11 mouse cellular contexts compared by ENCODE assay signal in genomic region chr19:7070775-7071174, GRCm38 (mm10). TPM values are rescaled to one million over a fixed set of nuclear protein-coding genes. Genes with fewer than 3 reads are reported as not detected.
DNase-seq lines count a peak whose midpoint lies in the region; ATAC-seq lines count a peak whose summit lies in the region.
"Had no signal": no experiment of that assay in that cellular context is flagged by ENCODE, and none has a peak within 500 bp of the region (broad histone marks: within the 10 kb centered on the region; RNA-seq: fewer than 3 reads in every experiment).

No protein-coding gene starts in this region.

- peak overlapping the region; percentile 23; the same call in 1 of the 2 replicates for H3K4me3 ChIP-seq in heart, embryonic 15.5 days
- no peak overlapping the region for H3K4me3 ChIP-seq in embryonic facial prominence, embryonic 12.5 days
- H3K4me3 ChIP-seq in hindbrain, embryonic 11.5 days (ENCODE audit: low read depth, low read length), result no peak overlapping the region
- H3K4me3 ChIP-seq in midbrain, embryonic 14.5 days (replicated peaks; ENCODE audit: low read depth, low read length), result no peak overlapping the region

- H3K36me3 ChIP-seq in heart, embryonic 15.5 days, result no peaks in the 10 kb centered on the region
- H3K36me3 ChIP-seq in embryonic facial prominence, embryonic 12.5 days, result no peaks in the 10 kb centered on the region
- H3K36me3 ChIP-seq in hindbrain, embryonic 11.5 days (ENCODE audit: control insufficient read depth, insufficient read depth, low read length), result no peaks in the 10 kb centered on the region
- H3K36me3 ChIP-seq in midbrain, embryonic 14.5 days (ENCODE audit: control insufficient read depth, insufficient read depth, low read length), result no peaks in the 10 kb centered on the region

- H3K27me3 ChIP-seq in heart, embryonic 15.5 days, result peaks cover 7% of the 10 kb centered on the region
- 0 out of 2 replicates have a peak, but pooled peaks cover 13% of the 10 kb centered on the region for H3K27me3 ChIP-seq in embryonic facial prominence, embryonic 12.5 days
- peaks cover 12% of the 10 kb centered on the region for H3K27me3 ChIP-seq in hindbrain, embryonic 11.5 days (ENCODE audit: control insufficient read depth, insufficient read depth, low read length)
- H3K27me3 ChIP-seq in midbrain, embryonic 14.5 days (ENCODE audit: control insufficient read depth, insufficient read depth, low read length), result 0 out of 2 replicates have a peak, but pooled peaks cover 4% of the 10 kb centered on the region

- WGBS in heart, embryonic 15.5 days, result 37% methylated on average over 4 of the region's 4 CpGs
- WGBS in embryonic facial prominence, embryonic 12.5 days, result 5% methylated on average over 4 of the region's 4 CpGs
- 15% methylated on average over 4 of the region's 4 CpGs for WGBS in hindbrain, embryonic 11.5 days
- WGBS in midbrain, embryonic 14.5 days, result 5% methylated on average over 4 of the region's 4 CpGs

- H3K27ac ChIP-seq in heart, embryonic 15.5 days, result no peak overlapping the region
- H3K27ac ChIP-seq in embryonic facial prominence, embryonic 12.5 days, result peak overlapping the region; percentile 47; the same call in 1 of the 2 replicates
- H3K27ac ChIP-seq in hindbrain, embryonic 11.5 days (ENCODE audit: low read depth, low read length), result peak overlapping the region; percentile 62; the same call in 1 of the 2 replicates
- 0 out of 2 replicates have a peak overlapping the region, but pooled peaks have one; percentile 52 for H3K27ac ChIP-seq in midbrain, embryonic 14.5 days (replicated peaks; ENCODE audit: low read depth, low read length)

- no peak for ATAC-seq in heart, embryonic 15.5 days (replicated peaks; ENCODE audit: insufficient number of reproducible peaks, insufficient read depth, low FRiP score, low read depth)
- ATAC-seq in embryonic facial prominence, embryonic 12.5 days (ENCODE audit: insufficient number of reproducible peaks, insufficient read depth, low FRiP score, low TSS enrichment), result no peak
- no peak for ATAC-seq in hindbrain, embryonic 11.5 days (ENCODE audit: low FRiP score)
- no peak for ATAC-seq in midbrain, embryonic 14.5 days (ENCODE audit: low FRiP score, low TSS enrichment)
- no peak for ATAC-seq in erythroid progenitor cell, adult 5-6 weeks (replicated peaks; ENCODE audit: low FRiP score, poor library complexity, severe bottlenecking)

- peak overlapping the region; percentile 50 for H3K4me2 ChIP-seq in heart, embryonic 15.5 days
- H3K4me2 ChIP-seq in embryonic facial prominence, embryonic 12.5 days (replicated peaks), result peak overlapping the region; percentile 38
- H3K4me2 ChIP-seq in hindbrain, embryonic 11.5 days (replicated peaks; ENCODE audit: low read depth, low read length), result peak overlapping the region; percentile 20; the same call in 1 of the 2 replicates
- H3K4me2 ChIP-seq in midbrain, embryonic 14.5 days (ENCODE audit: low read length), result peak overlapping the region; percentile 41

- DNase-seq in heart, adult 9 months (ENCODE audit: low spot score in 2 of 2), result no peak
- DNase-seq in hindbrain, embryonic 11.5 days (ENCODE audit: low spot score), result peak; percentile 37
- no peak for DNase-seq in midbrain, embryonic 14.5 days
- no peak for DNase-seq in liver
- no peak for DNase-seq in urinary bladder, adult 18-20 months (ENCODE audit: low spot score in 2 of 2)
- DNase-seq: cerebellum, postnatal 36 days; kidney, postnatal 36 days; thymus, postnatal 14 days had no signal

- peaks cover 46% of the 10 kb centered on the region for H3K4me1 ChIP-seq in heart, embryonic 15.5 days (replicated peaks)
- peaks cover 45% of the 10 kb centered on the region for H3K4me1 ChIP-seq in embryonic facial prominence, embryonic 12.5 days
- H3K4me1 ChIP-seq in hindbrain, embryonic 11.5 days (replicated peaks; ENCODE audit: control insufficient read depth, insufficient read depth, low read length), result peaks cover 44% of the 10 kb centered on the region
- H3K4me1 ChIP-seq in midbrain, embryonic 14.5 days (ENCODE audit: control insufficient read depth, insufficient read depth, low read length), result peaks cover 71% of the 10 kb centered on the region

- no peak overlapping the region for H3K9ac ChIP-seq in heart, embryonic 15.5 days
- no peak overlapping the region for H3K9ac ChIP-seq in embryonic facial prominence, embryonic 12.5 days
- no peak overlapping the region for H3K9ac ChIP-seq in hindbrain, embryonic 11.5 days (ENCODE audit: low read depth, low read length)
- no peak overlapping the region for H3K9ac ChIP-seq in midbrain, embryonic 14.5 days (replicated peaks; ENCODE audit: low read length)

- H3K9me3 ChIP-seq in heart, embryonic 15.5 days (replicated peaks), result no peaks in the 10 kb centered on the region
- no peaks in the 10 kb centered on the region for H3K9me3 ChIP-seq in embryonic facial prominence, embryonic 12.5 days
- no peaks in the 10 kb centered on the region for H3K9me3 ChIP-seq in hindbrain, embryonic 11.5 days (ENCODE audit: control insufficient read depth, low read length)
- no peaks in the 10 kb centered on the region for H3K9me3 ChIP-seq in midbrain, embryonic 14.5 days (ENCODE audit: control insufficient read depth, low read length)

RNA-seq across cellular contexts. Expression of gene Macrod1, which starts 14.2 kb away (rescaled TPM):
- 49.1 and 57.6 TPM in 2 replicates for polyA plus RNA-seq in heart, embryonic 15.5 days (2015; fragmentation: Nextera tagmentation; extraction: Ambion mirVana)
- polyA plus RNA-seq in embryonic facial prominence, embryonic 12.5 days (2016; fragmentation: Nextera tagmentation; extraction: Ambion mirVana), result 11.3 and 12.2 TPM in 2 replicates
- polyA plus RNA-seq in hindbrain, embryonic 11.5 days (2014; fragmentation: Nextera tagmentation; extraction: Ambion mirVana), result 2.8 and 3.1 TPM in 2 replicates
- 3.4 and 3.9 TPM in 2 replicates for polyA plus RNA-seq in midbrain, embryonic 14.5 days (2014; fragmentation: Nextera tagmentation; extraction: Ambion mirVana)
- not detected in 2 replicates for total RNA-seq in erythroid progenitor cell, adult 5-6 weeks (2015; ENCODE audit: low replicate concordance)
- 0.53 and 1.2 TPM in 2 replicates for total RNA-seq in erythroid progenitor cell, adult 5-6 weeks (2017; ENCODE audit: low replicate concordance)

RNA-seq across cellular contexts. Expression of gene Stip1, which starts 31.0 kb away (rescaled TPM):
- polyA plus RNA-seq in heart, embryonic 15.5 days (2015; fragmentation: Nextera tagmentation; extraction: Ambion mirVana), result 168 and 203 TPM in 2 replicates
- polyA plus RNA-seq in embryonic facial prominence, embryonic 12.5 days (2016; fragmentation: Nextera tagmentation; extraction: Ambion mirVana), result 273 and 275 TPM in 2 replicates
- 376 and 390 TPM in 2 replicates for polyA plus RNA-seq in hindbrain, embryonic 11.5 days (2014; fragmentation: Nextera tagmentation; extraction: Ambion mirVana)
- polyA plus RNA-seq in midbrain, embryonic 14.5 days (2014; fragmentation: Nextera tagmentation; extraction: Ambion mirVana), result 180 and 217 TPM in 2 replicates
- 59.5 and 78.6 TPM in 2 replicates for total RNA-seq in erythroid progenitor cell, adult 5-6 weeks (2015; ENCODE audit: low replicate concordance)
- total RNA-seq in erythroid progenitor cell, adult 5-6 weeks (2017; ENCODE audit: low replicate concordance), result 48.1 and 60.8 TPM in 2 replicates

RNA-seq across cellular contexts. Expression of gene Flrt1, which starts 34.8 kb away (rescaled TPM):
- polyA plus RNA-seq in heart, embryonic 15.5 days (2015; fragmentation: Nextera tagmentation; extraction: Ambion mirVana), result 1.3 and 2.5 TPM in 2 replicates
- 6.6 and 6.8 TPM in 2 replicates for polyA plus RNA-seq in embryonic facial prominence, embryonic 12.5 days (2016; fragmentation: Nextera tagmentation; extraction: Ambion mirVana)
- polyA plus RNA-seq in hindbrain, embryonic 11.5 days (2014; fragmentation: Nextera tagmentation; extraction: Ambion mirVana), result 4.6 and 5.6 TPM in 2 replicates
- polyA plus RNA-seq in midbrain, embryonic 14.5 days (2014; fragmentation: Nextera tagmentation; extraction: Ambion mirVana), result 7.0 and 10.2 TPM in 2 replicates
- total RNA-seq in erythroid progenitor cell, adult 5-6 weeks (2015; ENCODE audit: low replicate concordance), result not detected in 2 replicates
- not detected in 2 replicates for total RNA-seq in erythroid progenitor cell, adult 5-6 weeks (2017; ENCODE audit: low replicate concordance)

RNA-seq across cellular contexts. Expression of gene Fermt3, which starts 51.5 kb away (rescaled TPM):
- 6.5 and 18.3 TPM in 2 replicates for polyA plus RNA-seq in heart, embryonic 15.5 days (2015; fragmentation: Nextera tagmentation; extraction: Ambion mirVana)
- polyA plus RNA-seq in embryonic facial prominence, embryonic 12.5 days (2016; fragmentation: Nextera tagmentation; extraction: Ambion mirVana), result 6.5 and 7.2 TPM in 2 replicates
- 7.3 and 7.6 TPM in 2 replicates for polyA plus RNA-seq in hindbrain, embryonic 11.5 days (2014; fragmentation: Nextera tagmentation; extraction: Ambion mirVana)
- 1.7 and 3.0 TPM in 2 replicates for polyA plus RNA-seq in midbrain, embryonic 14.5 days (2014; fragmentation: Nextera tagmentation; extraction: Ambion mirVana)
- 30.6 and 38.6 TPM in 2 replicates for total RNA-seq in erythroid progenitor cell, adult 5-6 weeks (2015; ENCODE audit: low replicate concordance)
- total RNA-seq in erythroid progenitor cell, adult 5-6 weeks (2017; ENCODE audit: low replicate concordance), result 63.9 and 69.1 TPM in 2 replicates
